Mouse (Mus musculus) limb, embryonic 13.5 days (tissue): ENCODE results near the gene Fndc10. TPM values are rescaled to one million over a fixed set of nuclear protein-coding genes. Genes with fewer than 3 reads are reported as not detected.
A peak's percentile ranks its signal among the peaks of the same experiment; 100 is the strongest.
"Not testable (repeated sequence)": the region's sequence is repeated elsewhere in the genome, so short reads cannot be mapped to it uniquely, and the experiment has no call there.

Experiments used
- ATAC-seq: fragments of 200-750 bp; cut with Nextera tagmentation; 2 replicates; pipeline ENCODE4 v1.8.0; 2017; ENCODE audit warnings: low read depth, moderate number of reproducible peaks, moderate TSS enrichment; ENCODE audit not compliant: low FRiP score
- H3K27ac ChIP-seq: fragments of 300-500 bp; sonication (generic); 2 replicates; pipeline ENCODE4 v1.5.1; 2015; ENCODE audit warnings: inconsistent platforms, mild to moderate bottlenecking, moderate library complexity
- H3K27me3 ChIP-seq: fragments of 300-500 bp; sonication (generic); 2 replicates; pipeline ENCODE4 v1.6.1; 2015; ENCODE audit warnings: mild to moderate bottlenecking, inconsistent platforms
- H3K36me3 ChIP-seq: fragments of 300-500 bp; sonication (generic); 2 replicates; pipeline ENCODE4 v1.6.1; 2015; ENCODE audit warnings: inconsistent platforms, mild to moderate bottlenecking, moderate library complexity
- H3K4me1 ChIP-seq: fragments of 300-500 bp; sonication (generic); 2 replicates; pipeline ENCODE4 v1.6.1; 2015; ENCODE audit warnings: inconsistent platforms
- H3K4me2 ChIP-seq: fragments of 300-500 bp; sonication (generic); replicated peaks from 2 replicates; pipeline ENCODE4 v1.6.1; 2015; ENCODE audit warnings: inconsistent platforms, mild to moderate bottlenecking, moderate library complexity
- H3K4me3 ChIP-seq: fragments of 300-500 bp; sonication (generic); 2 replicates; pipeline ENCODE4 v1.5.1; 2015; ENCODE audit warnings: moderate library complexity, mild to moderate bottlenecking, inconsistent platforms
- H3K9ac ChIP-seq: fragments of 300-500 bp; sonication (generic); 2 replicates; pipeline ENCODE4 v1.6.1; 2015; ENCODE audit warnings: mild to moderate bottlenecking, inconsistent platforms
- H3K9me3 ChIP-seq: fragments of 300-500 bp; sonication (generic); 2 replicates; pipeline ENCODE4 v1.6.1; 2016; ENCODE audit warnings: inconsistent platforms
- WGBS: fragments of 180-500 bp; shearing (Covaris S2); methylation state at CpG from one replicate; pipeline ENCODE4 v1.1.7; 2015; 5-methylcytosine and 5-hydroxymethylcytosine counted together
- polyA plus RNA-seq: library from polyadenylated mRNA; unstranded; fragments of >200 nt; fragmentation: Nextera tagmentation; extraction: Ambion mirVana; gene quantifications from 2 replicates; pipeline ENCODE4 v1.2.1, GENCODE M21; 2015

Gene Fndc10
- polyA plus RNA-seq, 1 experiment from 2014 or later: 8.4 TPM

DNA sequence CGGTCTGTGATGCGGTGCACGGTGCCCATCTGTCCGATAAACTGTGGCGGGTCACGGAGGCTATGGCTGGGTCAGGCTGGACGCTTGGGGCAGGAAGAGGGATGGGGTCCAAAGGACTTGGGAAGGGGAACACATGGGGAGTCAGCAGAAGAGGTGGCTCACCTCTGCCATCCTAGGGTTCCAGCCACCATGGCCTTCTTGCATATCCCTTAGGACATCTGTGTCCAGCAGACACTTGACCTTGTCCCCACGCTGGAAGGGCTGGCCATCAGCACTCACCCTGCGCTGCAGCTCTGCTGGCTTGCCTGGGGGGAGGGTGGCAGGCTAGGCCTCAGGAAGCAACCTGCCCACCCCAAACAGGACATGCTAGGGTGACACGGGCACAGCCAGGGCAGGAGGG, 35.2 kb upstream of the Fndc10 start:
- Histone ChIP-seq H3K9ac (no peak overlapping the region), H3K4me1 (peaks cover 16% of the 10 kb centered on the region), H3K27me3 (peaks cover 28% of the 10 kb centered on the region), H3K4me2 (no peak overlapping the region), H3K27ac (no peak overlapping the region), H3K4me3 (no peak overlapping the region), H3K9me3 (no peaks in the 10 kb centered on the region), H3K36me3 (peaks cover 74% of the 10 kb centered on the region)
- WGBS: 90% methylated on average over 10 of the region's 10 CpGs
- no peak for ATAC-seq

DNA sequence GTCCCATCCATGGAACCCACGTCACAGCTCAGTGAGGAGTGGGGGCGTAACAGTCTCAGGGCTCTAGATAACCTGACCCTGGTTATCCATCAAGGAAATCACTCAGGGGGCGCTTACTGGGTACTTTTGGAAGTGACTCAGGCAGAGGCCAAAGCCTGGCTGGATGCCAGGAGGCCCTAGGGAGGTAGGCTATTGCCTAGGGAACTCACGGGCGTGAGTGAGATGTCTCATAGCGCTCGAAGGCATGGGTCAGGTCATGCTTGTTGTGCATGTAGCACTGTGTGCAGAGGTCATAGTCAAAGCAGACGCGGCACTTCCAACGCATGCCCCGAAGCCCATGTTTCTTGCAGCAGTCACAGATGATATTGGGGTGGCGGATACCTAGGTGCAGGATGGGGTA, 33.5 kb upstream of the Fndc10 start:
- ATAC-seq: no peak
- Histone ChIP-seq H3K4me3 (no peak overlapping the region), H3K27me3 (peaks cover 11% of the 10 kb centered on the region), H3K4me2 (no peak overlapping the region), H3K9ac (no peak overlapping the region), H3K9me3 (no peaks in the 10 kb centered on the region), H3K27ac (no peak overlapping the region), H3K36me3 (peaks cover 80% of the 10 kb centered on the region), H3K4me1 (no peaks in the 10 kb centered on the region)
- WGBS: 90% methylated on average over 12 of the region's 12 CpGs

DNA sequence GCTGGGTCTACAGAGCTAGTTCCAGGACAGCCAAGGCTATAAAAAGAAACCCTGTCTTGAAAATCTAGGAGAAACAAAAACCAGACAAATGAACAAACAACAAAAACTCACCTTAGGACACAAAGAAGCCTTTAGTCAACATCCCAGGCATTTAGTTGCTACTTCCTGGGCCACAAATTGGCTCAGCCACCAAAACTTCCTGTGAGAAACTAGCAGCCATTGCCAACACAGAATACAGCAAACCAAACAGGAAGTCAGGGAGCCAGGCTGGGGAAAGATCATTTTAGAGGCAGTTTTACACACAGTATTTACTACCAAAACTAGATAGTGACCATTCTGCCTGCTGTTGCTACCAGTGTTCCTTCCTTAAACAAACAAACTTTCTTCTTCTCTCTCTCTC, 27.2 kb upstream of the Fndc10 start:
- Histone ChIP-seq H3K9me3 (no peaks in the 10 kb centered on the region), H3K27me3 (no peaks in the 10 kb centered on the region), H3K4me1 (peaks cover 11% of the 10 kb centered on the region), H3K9ac (no peak overlapping the region), H3K4me2 (no peak overlapping the region), H3K4me3 (no peak overlapping the region), H3K27ac (no peak overlapping the region), H3K36me3 (peaks cover 30% of the 10 kb centered on the region)
- ATAC-seq: no peak

GRCm38 (mm10) chr4:155668689-155669597, 25.2 kb upstream of the Fndc10 start, which contains the start of gene Mib2:
TSS of gene Mib2 (minus strand) at chr4:155669198.
- Histone ChIP-seq H3K36me3 (peaks cover 17% of the 10 kb centered on the region), H3K4me2 (peak within 1 kb of the TSS; percentile 91), H3K9ac (peak within 1 kb of the TSS; percentile 90), H3K4me1 (peaks cover 11% of the 10 kb centered on the region), H3K27me3 (no peaks in the 10 kb centered on the region), H3K27ac (peak within 1 kb of the TSS; percentile 79), H3K9me3 (no peaks in the 10 kb centered on the region), H3K4me3 (peak within 1 kb of the TSS; percentile 83)
- WGBS: under 1% methylated on average over 73 of the region's 73 CpGs
- ATAC-seq: peak; percentile 99

GRCm38 (mm10) chr4:155669598-155670075, 24.5 kb upstream of the Fndc10 start:
- peak overlapping the region; percentile 50 for H3K9ac ChIP-seq

DNA sequence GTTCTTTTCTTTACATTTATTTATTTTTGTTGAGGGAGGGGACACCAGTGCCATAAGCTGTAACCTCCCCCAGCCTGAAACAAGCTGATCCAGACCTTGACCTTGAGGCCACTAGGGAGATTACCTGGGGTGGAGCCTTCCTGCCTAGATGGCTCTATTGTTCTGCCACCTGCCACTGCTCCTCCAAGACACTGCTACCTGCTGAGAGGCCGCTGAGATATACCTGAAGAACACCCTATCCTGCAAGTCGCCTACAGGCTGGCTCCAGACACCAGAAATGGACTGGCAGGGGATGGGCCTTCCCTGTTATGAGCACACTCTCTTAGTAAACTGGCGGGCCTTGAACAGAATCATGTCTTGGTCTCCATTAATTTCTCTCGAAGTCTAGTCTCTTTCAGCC, 23.9 kb upstream of the Fndc10 start:
- 70% methylated on average over 4 of the region's 4 CpGs for WGBS
- H3K27ac ChIP-seq, H3K27me3 ChIP-seq, ATAC-seq, H3K9ac ChIP-seq, H3K9me3 ChIP-seq, H3K36me3 ChIP-seq, H3K4me2 ChIP-seq, H3K4me3 ChIP-seq: not testable (repeated sequence)
- peaks cover 11% of the 10 kb centered on the region for H3K4me1 ChIP-seq

More at GRCm38 (mm10) chr4:155669598-155670075, 24.5 kb upstream of the Fndc10 start:
- Histone ChIP-seq H3K4me3 (peak overlapping the region; percentile 83), H3K4me1 (peaks cover 11% of the 10 kb centered on the region), H3K9me3 (no peaks in the 10 kb centered on the region), H3K27me3 (no peaks in the 10 kb centered on the region), H3K36me3 (peaks cover 13% of the 10 kb centered on the region), H3K27ac (no peak overlapping the region), H3K4me2 (peak overlapping the region; percentile 91)
- ATAC-seq: peak; percentile 9; the same call in 1 of the 2 replicates
- 2% methylated on average over 8 of the region's 8 CpGs for WGBS

- Histone ChIP-seq H3K36me3 (no peaks in the 10 kb centered on the region), H3K9ac (no peak overlapping the region), H3K4me2 (no peak overlapping the region), H3K27me3 (no peaks in the 10 kb centered on the region), H3K4me3 (no peak overlapping the region), H3K4me1 (peaks cover 11% of the 10 kb centered on the region), H3K27ac (no peak overlapping the region), H3K9me3 (no peaks in the 10 kb centered on the region)
- WGBS: 64% methylated on average over 2 of the region's 2 CpGs
- no peak for ATAC-seq
Observed at GRCm38 (mm10) chr4:155672082-155672481, 22.1 kb upstream of the Fndc10 start.

DNA sequence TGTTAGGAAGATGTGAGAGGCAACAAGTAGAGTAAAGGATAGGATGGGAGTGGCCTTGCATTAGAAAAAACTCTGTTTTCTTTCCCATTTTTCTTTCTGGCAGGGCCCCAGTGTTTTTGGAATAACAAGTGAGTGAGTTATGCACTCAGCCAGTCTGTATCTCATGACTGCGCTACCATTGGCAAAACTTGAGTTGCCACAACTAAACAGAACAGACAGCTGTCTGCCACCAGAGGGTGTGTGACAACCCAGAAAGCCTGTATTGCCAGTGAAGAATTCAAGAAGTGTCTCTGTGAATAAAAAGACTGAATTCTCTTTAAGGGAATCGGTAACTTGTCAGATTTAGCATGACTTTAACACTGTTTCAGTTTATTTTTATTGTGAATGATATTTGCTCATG, 18.2 kb upstream of the Fndc10 start:
- H3K36me3 ChIP-seq: no peaks in the 10 kb centered on the region
- no peak for ATAC-seq
- H3K4me1 ChIP-seq: no peaks in the 10 kb centered on the region
- no peak overlapping the region for H3K4me2 ChIP-seq
- H3K27ac ChIP-seq: no peak overlapping the region
- no peaks in the 10 kb centered on the region for H3K9me3 ChIP-seq
- no peak overlapping the region for H3K4me3 ChIP-seq
- no peaks in the 10 kb centered on the region for H3K27me3 ChIP-seq
- 83% methylated on average over 2 of the region's 2 CpGs for WGBS
- no peak overlapping the region for H3K9ac ChIP-seq

DNA sequence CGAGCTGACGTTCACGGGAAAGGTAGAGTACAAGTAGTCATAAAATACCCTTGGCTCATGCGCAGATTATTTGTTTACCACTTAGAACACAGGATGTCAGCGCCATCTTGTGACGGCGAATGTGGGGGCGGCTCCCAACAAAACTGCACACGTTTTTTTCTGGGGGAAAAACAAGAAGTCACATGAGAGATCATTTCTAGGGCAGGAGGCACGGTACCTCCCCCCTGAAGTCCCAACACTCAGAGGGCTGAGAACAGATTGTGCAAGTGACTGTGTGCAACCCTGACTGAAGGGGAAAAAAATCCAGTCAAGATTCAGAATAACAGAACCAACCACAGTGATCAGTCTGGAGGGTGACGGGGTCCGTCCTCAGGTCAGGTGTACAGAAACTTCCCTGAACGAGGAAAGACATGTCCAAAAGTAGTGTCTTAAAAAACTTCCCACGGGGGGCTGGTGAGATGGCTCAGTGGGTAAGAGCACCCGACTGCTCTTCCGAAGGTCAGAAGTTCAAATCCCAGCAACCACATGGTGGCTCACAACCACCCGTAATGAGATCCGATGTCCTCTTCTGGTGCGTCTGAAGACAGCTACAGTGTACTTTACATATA, 10.4 kb upstream of the Fndc10 start:
- not testable (repeated sequence) for H3K27ac ChIP-seq, H3K4me3 ChIP-seq, H3K36me3 ChIP-seq, H3K4me1 ChIP-seq, H3K9ac ChIP-seq, H3K9me3 ChIP-seq, ATAC-seq, H3K4me2 ChIP-seq, H3K27me3 ChIP-seq
- WGBS: 87% methylated on average over 16 of the region's 19 CpGs

DNA sequence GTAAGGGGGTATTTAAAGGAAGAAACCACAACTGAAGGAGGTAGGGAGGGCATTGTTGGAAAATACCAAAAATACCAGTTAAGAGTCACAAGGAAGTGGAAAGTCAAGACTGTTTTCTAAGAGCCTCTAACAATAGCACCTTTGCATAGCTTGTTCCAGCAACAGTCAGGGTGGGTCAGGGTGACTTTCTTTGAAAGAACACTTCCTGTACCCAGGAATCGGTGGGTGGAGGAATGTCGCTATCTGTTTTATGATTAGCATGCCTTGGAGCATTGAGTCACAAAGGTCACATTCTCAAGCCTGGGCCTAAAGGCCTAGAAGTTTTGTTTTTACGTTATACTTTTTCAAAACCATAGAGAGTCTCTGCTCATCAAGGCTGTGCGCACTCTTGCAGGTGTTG, 6.4 kb upstream of the Fndc10 start:
- H3K27ac ChIP-seq, H3K36me3 ChIP-seq, H3K9ac ChIP-seq, H3K4me3 ChIP-seq, H3K27me3 ChIP-seq, H3K4me2 ChIP-seq, H3K4me1 ChIP-seq, ATAC-seq, H3K9me3 ChIP-seq: not testable (repeated sequence)
- WGBS: 85% methylated on average over 4 of the region's 4 CpGs

- no peak overlapping the region for H3K4me3 ChIP-seq
- H3K27ac ChIP-seq: no peak overlapping the region
- ATAC-seq: no peak
- H3K9ac ChIP-seq: no peak overlapping the region
- no peaks in the 10 kb centered on the region for H3K9me3 ChIP-seq
- 79% methylated on average over 12 of the region's 12 CpGs for WGBS
- no peak overlapping the region for H3K4me2 ChIP-seq
- peaks cover 9% of the 10 kb centered on the region for H3K4me1 ChIP-seq
- H3K27me3 ChIP-seq: peaks cover 8% of the 10 kb centered on the region; the same call in 1 of the 2 replicates
- H3K36me3 ChIP-seq: no peaks in the 10 kb centered on the region
Observed at GRCm38 (mm10) chr4:155690571-155691375, 3.4 kb upstream of the Fndc10 start.

DNA sequence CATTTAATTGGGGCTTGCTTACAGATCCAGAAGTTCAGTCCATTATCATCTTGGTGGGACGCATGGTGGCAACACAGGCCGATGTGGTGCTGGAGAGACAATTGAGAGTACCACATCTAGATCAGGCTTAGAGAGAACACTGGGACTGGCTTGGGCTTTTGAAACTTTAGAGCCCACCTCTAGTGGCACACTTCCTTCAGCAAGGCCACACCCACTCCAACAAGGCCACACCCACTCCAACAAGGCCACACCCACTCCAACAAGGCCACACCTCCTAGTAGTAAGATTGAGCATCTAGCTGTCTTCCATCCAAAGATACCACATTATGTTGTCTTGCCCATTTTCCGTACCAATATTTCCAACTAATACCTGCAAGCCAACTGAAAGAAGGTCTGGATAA, 1.7 kb upstream of the Fndc10 start:
- Histone ChIP-seq H3K9ac (no peak overlapping the region), H3K27ac (no peak overlapping the region), H3K9me3 (no peaks in the 10 kb centered on the region), H3K4me3 (no peak overlapping the region), H3K36me3 (no peaks in the 10 kb centered on the region), H3K4me2 (no peak overlapping the region), H3K4me1 (peaks cover 21% of the 10 kb centered on the region), H3K27me3 (peaks cover 12% of the 10 kb centered on the region; the same call in 1 of the 2 replicates)
- ATAC-seq: no peak
- WGBS: 96% methylated on average over 3 of the region's 3 CpGs
